Mouse (Mus musculus): ENCODE results near the gene St6galnac4. TPM values are rescaled to one million over a fixed set of nuclear protein-coding genes. Genes with fewer than 3 reads are reported as not detected.

St6galnac4 gene
- total RNA-seq (2017): 25.7 and 28.8 TPM in 2 replicates

- ATAC-seq (replicated peaks; ENCODE audit: low read depth, poor library complexity, severe bottlenecking): peak; percentile 69
Measured at GRCm38 (mm10) chr2:32586871-32587351, at the start of gene St6galnac4. Gene St6galnac4, plus strand, starts transcription at chr2:32587095.

- no peak for ATAC-seq (replicated peaks; ENCODE audit: low read depth, poor library complexity, severe bottlenecking)
Measured at GRCm38 (mm10) chr2:32537360-32537905, 49.5 kb upstream of the St6galnac4 start.

GRCm38 (mm10) chr2:32537941-32538340 is 49.0 kb upstream of the St6galnac4 start:
- ATAC-seq (replicated peaks; ENCODE audit: low read depth, poor library complexity, severe bottlenecking): no peak

- no peak for ATAC-seq (replicated peaks; ENCODE audit: low read depth, poor library complexity, severe bottlenecking)
Measured at GRCm38 (mm10) chr2:32538461-32538860, 48.4 kb upstream of the St6galnac4 start.

- no peak for ATAC-seq (replicated peaks; ENCODE audit: low read depth, poor library complexity, severe bottlenecking)
Measured at GRCm38 (mm10) chr2:32539452-32539981, 47.4 kb upstream of the St6galnac4 start.

GRCm38 (mm10) chr2:32541333-32541908 is 45.5 kb upstream of the St6galnac4 start:
- ATAC-seq (replicated peaks; ENCODE audit: low read depth, poor library complexity, severe bottlenecking): no peak

GRCm38 (mm10) chr2:32541986-32542573 is 44.8 kb upstream of the St6galnac4 start:
- ATAC-seq (replicated peaks; ENCODE audit: low read depth, poor library complexity, severe bottlenecking): peak; percentile 43

GRCm38 (mm10) chr2:32543031-32543449 is 43.9 kb upstream of the St6galnac4 start:
- ATAC-seq (replicated peaks; ENCODE audit: low read depth, poor library complexity, severe bottlenecking): no peak

- no peak for ATAC-seq (replicated peaks; ENCODE audit: low read depth, poor library complexity, severe bottlenecking)
Measured at GRCm38 (mm10) chr2:32546951-32547350, 39.9 kb upstream of the St6galnac4 start.

- ATAC-seq (replicated peaks; ENCODE audit: low read depth, poor library complexity, severe bottlenecking): no peak
Measured at GRCm38 (mm10) chr2:32547380-32547779, 39.5 kb upstream of the St6galnac4 start.

GRCm38 (mm10) chr2:32547964-32548739 is 38.7 kb upstream of the St6galnac4 start:
- ATAC-seq (replicated peaks; ENCODE audit: low read depth, poor library complexity, severe bottlenecking): peak; percentile 59; the same call in 1 of the 2 replicates

GRCm38 (mm10) chr2:32549171-32549570 is 37.7 kb upstream of the St6galnac4 start:
- no peak for ATAC-seq (replicated peaks; ENCODE audit: low read depth, poor library complexity, severe bottlenecking)

GRCm38 (mm10) chr2:32549764-32550163 is 37.1 kb upstream of the St6galnac4 start:
- peak; percentile 27; the same call in 1 of the 2 replicates for ATAC-seq (replicated peaks; ENCODE audit: low read depth, poor library complexity, severe bottlenecking)

GRCm38 (mm10) chr2:32551236-32551635 is 35.7 kb upstream of the St6galnac4 start:
- no peak for ATAC-seq (replicated peaks; ENCODE audit: low read depth, poor library complexity, severe bottlenecking)

- ATAC-seq (replicated peaks; ENCODE audit: low read depth, poor library complexity, severe bottlenecking): no peak
Measured at GRCm38 (mm10) chr2:32553592-32554148, 33.2 kb upstream of the St6galnac4 start.

GRCm38 (mm10) chr2:32555484-32555883 is 31.4 kb upstream of the St6galnac4 start:
- no peak for ATAC-seq (replicated peaks; ENCODE audit: low read depth, poor library complexity, severe bottlenecking)

- ATAC-seq (replicated peaks; ENCODE audit: low read depth, poor library complexity, severe bottlenecking): no peak
Measured at GRCm38 (mm10) chr2:32556019-32556418, 30.9 kb upstream of the St6galnac4 start.

- ATAC-seq (replicated peaks; ENCODE audit: low read depth, poor library complexity, severe bottlenecking): no peak
Measured at GRCm38 (mm10) chr2:32559570-32559969, 27.3 kb upstream of the St6galnac4 start.

GRCm38 (mm10) chr2:32566536-32567063 is 20.3 kb upstream of the St6galnac4 start:
- ATAC-seq (replicated peaks; ENCODE audit: low read depth, poor library complexity, severe bottlenecking): peak; percentile 73

- ATAC-seq (replicated peaks; ENCODE audit: low read depth, poor library complexity, severe bottlenecking): no peak
Measured at GRCm38 (mm10) chr2:32568149-32568548, 18.7 kb upstream of the St6galnac4 start.

Measured in common myeloid progenitor, adult 5-6 weeks (primary cell).